Mouse (Mus musculus): ENCODE data around the gene A730015C16Rik.

GRCm38 (mm10) chr4:108798083-108798830, 50.2 kb downstream of the A730015C16Rik start:
- TF ChIP-seq EP300 (IDR thresholded peaks at IDR 0.05) (no peak), CTCF (IDR thresholded peaks at IDR 0.05) (peak; percentile 82)

Measured in lung, postnatal 0 days (tissue).